Mouse (Mus musculus) layer of hippocampus, postnatal 10 days (tissue): ENCODE results near the gene Smpd3. TPM values are rescaled to one million over a fixed set of nuclear protein-coding genes. Genes with fewer than 3 reads are reported as not detected.
A peak's percentile ranks its signal among the peaks of the same experiment; 100 is the strongest.

Source experiments
- DNase-seq, 2 experiments: peaks; one replicate each; pipeline ENCODE4 v3.0.0; 2021; ENCODE audit warnings: low spot score in 2 of 2
- long read RNA-seq: library from polyadenylated mRNA; stranded (forward); transcript quantifications from one replicate; pipeline ENCODE4 v2.0.0, GENCODE M21; 2023
- total RNA-seq, 2 experiments: library from RNA; stranded (reverse); gene quantifications; 2 replicates each; pipeline ENCODE4 v1.2.3; 2021

Gene Smpd3
- total RNA-seq: 100 to 1,000 TPM; 124 to 127 TPM
- long read RNA-seq, full-length matches to known transcripts: 20 of 55 reads
- long read RNA-seq, partial matches to known transcripts: 17 of 55 reads
- long read RNA-seq, other reads (novel, unspliced or antisense): 18 of 55 reads

DNA sequence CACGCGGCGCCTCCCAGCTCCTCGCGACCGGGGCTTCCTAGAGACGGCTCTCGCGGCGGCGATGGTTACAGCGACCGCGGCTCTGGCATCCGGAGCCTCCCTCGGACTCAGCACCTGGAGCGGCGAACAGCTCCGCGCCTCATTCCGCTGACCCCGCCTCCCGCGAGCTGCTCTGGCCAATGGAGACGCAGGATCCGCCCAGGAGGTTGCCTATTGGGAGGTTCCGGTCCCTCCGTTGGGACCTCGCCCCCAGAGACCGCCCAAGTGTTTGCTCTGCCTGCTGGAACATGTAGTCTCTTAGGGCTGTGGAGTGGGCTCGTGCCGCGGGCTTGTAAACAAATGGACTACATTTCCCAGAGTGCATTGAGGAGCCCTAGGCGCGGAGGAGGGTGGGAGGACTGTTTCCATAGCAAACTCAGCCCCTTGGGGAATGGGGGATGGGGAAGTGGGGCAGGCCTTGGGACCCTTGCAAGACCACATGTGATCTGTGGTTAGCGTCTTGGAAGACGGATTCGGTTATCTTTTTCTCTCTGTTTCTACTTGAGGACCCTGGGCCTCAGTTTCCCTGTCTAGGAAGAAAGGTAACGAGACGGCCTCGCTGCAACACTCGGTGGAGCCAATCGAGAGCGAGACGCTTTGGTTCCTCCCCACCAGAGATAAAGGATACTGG, at the start of gene Smpd3:
Gene Smpd3 (minus strand): TSS at position 137 of the 670 bp plus-strand sequence.
- DNase-seq: peak; percentile 97 to 99

DNA sequence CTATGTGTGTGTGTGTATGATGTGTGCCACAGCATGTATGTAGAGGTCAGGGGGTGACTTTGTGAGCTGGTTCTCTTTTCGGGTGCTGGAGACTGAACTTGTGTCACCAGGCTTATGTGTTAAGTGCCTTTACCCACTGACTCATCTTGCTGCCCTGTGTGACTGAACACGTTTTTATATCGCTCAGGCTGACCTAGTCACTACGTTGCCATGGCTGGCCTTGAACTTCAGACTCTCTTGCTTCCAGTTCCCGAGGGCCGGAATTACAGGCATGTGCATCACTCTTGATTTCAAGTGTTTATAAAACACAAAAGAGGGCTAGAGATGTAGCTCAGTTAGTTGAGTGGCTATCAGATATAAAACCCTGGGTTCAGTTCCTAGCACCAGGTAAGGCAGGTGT, 43.2 kb upstream of the Smpd3 start:
- DNase-seq: no peak

DNA sequence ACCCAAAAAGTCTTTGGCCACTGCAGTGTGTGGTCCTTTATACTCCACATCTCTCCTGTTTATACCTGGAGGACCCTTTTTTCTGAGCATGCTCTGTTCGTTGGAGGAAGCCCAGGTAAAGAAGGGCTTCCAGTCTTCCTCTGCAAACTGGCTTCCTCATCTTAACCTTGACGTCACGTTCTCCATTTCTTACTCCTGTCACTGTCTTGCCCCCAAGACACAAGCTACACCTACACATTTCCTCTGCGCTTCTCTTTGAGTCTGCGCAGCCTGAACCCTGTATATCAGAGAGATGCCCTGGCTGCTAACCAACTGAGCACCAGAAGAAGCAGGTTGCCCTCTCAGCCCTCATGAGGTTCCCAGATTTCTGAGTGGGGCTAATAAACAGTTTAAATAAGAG, 41.6 kb upstream of the Smpd3 start:
- no peak for DNase-seq

DNA sequence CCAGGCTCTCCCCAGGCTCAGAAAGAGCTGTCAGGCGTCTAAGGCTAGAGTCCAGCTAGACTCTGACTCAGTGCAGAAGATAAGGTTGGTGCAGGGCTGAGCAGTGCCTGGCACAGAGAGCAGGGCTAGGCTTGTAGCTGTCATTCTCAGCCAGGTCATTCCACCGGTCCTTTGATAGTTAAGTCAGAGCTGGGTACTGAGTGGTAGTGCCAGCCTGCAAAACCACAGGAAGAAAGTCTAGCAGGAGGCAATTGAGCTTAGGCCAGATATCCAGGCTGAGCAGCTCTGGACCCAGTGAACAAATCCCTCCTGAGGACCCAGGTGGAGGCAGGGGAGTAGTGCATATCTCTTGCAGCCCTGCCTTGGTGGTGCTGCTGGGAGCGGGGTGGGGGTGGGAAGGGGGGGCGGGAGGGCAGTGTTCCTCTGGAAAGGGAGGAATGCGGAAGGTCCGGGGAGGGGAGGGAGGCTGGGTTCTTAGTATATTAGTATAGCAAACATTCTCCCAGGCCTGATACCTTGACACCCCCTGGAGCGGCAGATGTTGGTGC, 40.8 kb upstream of the Smpd3 start:
- DNase-seq: no peak

DNA sequence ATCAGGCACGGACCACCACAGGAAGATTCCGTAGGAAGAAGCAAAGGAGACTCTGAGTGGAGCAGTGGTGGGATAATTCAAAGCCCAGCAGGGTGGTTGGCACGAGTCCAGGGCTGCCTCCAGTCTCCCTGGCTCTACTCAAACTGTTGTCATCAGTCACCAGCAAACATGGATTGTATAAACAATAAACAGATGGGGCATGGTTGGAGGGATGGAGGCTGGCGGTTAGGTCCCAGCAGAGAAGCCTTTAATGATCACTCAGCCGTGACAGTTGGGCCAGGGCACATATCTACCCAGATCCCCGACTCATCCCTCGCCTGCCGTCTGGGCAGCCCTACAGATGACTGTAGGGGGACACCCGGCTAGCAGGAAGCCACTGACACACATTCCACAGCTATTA, 39.1 kb upstream of the Smpd3 start:
- DNase-seq: peak; percentile 44 to 56

DNA sequence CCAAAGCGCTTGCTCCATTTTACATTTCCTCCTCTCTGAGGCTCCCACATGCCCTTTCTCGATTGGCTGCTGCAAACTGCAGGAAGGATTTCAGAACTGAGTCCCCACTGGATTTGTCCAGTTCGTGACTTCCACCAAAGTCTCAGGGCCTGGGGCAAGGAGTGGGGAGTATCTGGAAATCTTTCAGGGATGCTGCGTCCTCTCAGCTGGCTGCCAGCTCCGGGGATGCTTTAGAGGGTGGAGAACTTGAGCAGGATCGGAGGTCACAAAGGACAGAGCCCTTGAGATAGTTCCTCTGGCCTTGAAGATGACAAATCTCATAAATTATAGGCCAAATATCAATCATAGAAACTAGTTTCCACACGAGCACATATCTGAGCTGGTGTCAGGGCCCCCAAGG, 38.2 kb upstream of the Smpd3 start:
- no peak for DNase-seq

DNA sequence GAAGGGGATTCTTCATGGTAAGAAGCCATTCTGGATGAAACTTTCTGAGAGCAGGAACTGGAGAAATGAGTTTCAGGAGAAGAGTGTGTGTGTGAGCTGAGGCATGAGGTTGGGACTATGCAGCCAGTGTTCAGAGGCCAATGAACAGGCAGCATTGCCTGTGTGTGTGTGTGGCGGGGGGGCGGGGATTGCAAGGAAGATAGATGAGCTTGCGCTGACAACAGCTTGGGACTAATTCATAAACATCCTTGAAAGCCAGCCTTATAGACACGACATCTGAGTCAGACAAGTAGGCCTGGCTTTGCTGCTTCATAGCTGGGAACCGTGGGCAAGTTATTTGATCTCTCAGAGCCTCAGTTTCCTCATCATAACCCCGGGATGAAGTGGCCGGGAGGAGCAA, 31.3 kb upstream of the Smpd3 start:
- no peak for DNase-seq

DNA sequence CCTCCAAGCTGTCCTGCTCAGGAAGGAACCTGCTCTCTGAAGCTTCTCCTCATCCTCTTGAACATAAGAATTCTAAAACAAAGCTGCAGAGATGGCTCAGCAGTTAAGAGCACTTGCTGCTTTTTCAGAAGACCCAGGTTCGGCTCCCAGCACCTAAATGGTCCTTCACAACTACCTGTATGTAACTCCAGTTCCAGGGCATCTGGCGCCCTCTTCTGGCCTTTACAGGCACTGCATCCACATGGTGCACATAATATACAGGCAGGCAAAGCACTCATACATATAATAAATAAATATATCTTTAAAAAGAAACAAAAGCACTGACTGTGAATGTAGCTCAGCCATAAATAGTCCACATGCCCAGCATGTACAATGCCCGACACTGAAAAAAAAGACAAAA, 30.7 kb upstream of the Smpd3 start:
- DNase-seq: no peak

DNA sequence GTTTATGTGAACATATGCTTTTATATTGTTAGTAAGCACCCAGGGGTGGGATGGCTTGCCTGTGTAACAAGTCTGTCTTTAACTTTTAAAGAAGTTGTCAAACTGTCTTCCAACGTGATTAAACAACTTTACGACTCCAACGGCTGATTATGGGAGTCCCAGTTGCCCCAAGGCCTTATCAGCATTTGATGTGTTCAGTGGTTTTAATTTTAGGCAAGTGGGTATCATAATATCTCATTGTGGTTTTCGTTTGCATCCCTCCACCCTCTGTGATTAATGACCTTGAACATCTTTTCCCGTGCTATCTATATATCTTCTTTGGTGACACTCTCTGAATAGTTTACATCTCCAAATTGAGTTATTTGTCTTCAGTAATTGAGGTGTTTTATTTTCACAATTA, 27.0 kb upstream of the Smpd3 start:
- no peak for DNase-seq

DNA sequence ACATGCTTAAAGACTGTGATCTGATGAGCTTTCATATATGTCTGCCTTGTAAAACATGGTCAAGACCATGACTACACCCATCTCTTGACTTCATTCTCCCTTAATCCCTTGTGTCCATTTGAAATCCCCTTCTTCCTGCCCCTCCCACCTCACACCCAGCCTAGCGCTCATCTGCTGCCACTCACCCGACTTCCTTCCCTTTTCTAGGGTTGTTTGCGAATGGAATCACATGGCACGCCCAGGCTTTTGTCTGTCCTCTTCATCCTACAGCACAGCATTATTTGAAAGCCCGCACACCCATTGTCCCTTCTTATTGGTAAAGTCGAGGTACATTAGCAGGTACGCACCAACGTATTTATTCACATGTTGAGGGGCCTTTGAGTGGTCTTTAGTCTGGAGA, 26.5 kb upstream of the Smpd3 start:
- no peak for DNase-seq

DNA sequence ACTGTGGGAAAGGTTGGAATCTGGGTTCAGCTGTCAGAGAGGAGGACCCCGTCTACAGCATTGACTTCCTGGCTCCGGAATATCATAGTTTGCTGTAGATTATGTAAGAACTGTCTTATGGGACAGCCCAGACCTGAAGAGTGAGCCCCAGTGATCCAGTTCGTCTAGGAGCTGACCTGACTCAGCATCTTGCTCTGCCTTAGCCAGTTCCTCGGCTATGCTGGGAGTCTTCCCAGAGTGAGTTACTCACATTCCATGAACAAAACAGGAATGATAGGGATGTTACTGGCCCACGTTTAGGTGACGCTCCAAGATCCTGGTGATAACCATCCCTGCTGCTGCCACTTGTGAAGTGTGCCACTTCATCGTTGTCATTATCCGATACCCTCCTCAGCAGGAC, 25.5 kb upstream of the Smpd3 start:
- DNase-seq: no peak

DNA sequence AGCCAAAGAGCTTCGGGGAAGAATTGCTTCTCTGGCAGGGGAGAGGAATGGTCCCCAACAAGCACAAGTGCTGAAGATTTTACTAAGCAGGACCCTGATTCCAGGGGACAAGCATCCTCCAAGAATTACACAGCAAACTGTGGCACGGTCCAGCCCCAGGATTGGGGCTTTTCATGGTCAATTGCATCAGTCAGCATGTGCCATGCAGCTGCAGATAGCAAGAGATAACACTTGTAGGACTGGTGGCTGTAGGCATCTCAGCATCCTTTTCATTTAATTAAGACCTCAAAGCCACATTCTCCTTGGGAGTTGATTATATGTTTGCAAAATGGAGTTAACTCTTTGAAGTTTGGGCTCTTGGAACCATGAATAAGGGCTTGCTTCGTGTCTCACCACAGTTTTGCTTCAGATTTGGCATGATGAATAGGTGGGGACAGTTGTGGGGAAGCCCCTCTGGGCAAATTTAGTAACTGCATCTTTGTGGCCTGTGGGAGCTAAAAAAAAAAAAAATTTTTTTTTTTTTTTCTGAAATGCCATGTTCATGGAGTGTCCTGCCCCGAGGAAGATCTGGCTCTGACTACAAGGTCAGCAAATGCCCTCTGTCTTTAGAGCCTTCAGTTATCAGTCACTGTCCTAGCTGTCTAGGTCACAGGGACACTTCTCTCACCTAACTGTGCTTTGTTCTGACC, 22.0 kb upstream of the Smpd3 start:
- no peak for DNase-seq

DNA sequence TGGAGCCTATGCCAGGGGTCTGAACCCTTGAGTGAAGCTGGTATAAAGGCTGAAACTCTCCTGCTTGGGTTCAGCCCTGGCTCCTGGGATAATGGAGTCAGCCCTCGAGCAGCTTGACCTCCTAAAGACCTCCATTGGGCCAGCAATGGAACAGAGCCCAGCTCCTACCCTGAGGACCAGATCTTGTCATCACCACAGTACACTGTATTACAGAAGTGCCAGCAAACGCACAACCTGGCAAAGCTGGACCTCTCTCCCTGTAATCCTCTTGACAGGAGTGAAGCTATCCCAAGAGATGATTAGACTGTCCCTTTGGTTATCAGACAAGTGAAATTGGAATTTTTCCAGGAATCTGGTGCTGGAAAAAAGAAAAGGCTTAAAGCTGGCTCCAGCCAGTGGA, 13.3 kb upstream of the Smpd3 start:
- no peak for DNase-seq

DNA sequence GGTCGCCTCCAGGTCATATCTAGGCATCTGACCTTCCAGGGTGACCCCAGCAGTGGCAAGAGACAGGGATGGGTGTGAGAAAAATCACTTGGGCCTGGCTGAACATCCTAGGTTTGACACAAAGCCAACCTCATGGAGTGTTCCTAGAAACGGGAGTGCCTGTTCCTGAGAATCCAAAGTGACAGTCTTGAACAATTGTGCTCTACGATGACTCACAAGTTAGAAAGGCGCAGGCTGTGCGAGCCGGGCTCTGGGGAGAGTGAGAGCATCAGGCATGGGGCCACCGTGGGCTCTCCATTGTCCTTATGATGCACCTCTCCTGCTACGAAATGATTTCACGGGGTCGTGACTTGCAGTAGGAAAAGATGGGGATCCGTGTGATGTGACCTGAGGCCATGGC, 11.6 kb upstream of the Smpd3 start:
- DNase-seq: no peak

DNA sequence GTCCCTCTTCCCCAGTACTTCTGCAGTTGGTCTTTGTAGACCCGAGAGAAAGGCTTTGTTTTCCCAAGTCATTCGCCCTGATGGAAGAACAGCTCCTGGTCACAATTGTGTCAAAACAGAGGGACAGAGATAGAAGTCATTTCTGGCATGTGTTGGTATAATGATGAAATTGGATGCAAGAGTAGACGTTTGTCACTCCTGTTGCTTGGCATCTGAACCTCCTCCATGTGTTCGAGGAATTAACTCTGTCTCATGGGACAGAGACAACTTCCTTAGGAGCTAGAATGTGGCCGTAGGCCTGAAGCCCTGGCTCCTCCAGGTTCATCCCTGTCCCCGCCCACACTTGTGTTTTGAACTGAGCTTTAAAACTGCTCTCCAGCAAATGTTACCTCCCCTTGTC, 8.3 kb upstream of the Smpd3 start:
- no peak for DNase-seq

DNA sequence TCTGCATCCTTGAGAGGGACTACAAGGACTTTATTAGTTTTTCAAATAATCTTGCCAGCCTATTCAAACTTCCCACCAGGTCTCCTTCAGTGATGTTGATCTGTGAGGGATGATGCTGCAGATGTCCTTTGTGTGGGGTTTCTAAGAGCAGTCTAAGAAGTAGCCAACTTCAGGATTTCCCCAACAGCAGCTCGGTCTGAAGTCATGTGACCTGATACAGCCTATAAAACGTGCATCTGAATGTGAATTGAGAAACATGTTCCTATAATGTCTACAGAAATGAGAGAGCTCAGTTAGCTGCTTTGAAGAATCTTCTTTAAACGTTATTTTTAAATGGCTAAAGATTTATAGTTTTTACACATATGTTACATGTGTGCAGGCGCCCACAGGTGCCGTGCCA, 5.7 kb upstream of the Smpd3 start:
- no peak for DNase-seq

DNA sequence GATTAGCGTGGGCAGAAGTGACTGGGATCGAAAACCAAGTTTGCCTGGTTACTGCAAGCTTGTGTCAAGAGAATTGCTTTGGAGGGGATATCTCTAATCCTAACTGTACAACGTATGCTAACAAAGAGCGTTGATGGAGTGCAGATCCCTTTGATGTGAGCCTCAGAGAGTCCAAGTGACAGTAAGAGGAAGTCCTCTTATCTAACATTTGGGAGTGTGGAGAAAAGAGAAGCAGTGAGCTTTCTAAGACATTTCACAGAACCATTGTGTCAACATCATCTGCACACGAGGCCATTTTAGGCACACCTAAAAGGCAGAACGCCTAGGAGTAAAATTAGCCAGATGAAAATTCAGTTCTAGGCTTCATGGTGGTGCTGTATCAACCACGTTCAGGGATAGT, 5.0 kb upstream of the Smpd3 start:
- no peak for DNase-seq

DNA sequence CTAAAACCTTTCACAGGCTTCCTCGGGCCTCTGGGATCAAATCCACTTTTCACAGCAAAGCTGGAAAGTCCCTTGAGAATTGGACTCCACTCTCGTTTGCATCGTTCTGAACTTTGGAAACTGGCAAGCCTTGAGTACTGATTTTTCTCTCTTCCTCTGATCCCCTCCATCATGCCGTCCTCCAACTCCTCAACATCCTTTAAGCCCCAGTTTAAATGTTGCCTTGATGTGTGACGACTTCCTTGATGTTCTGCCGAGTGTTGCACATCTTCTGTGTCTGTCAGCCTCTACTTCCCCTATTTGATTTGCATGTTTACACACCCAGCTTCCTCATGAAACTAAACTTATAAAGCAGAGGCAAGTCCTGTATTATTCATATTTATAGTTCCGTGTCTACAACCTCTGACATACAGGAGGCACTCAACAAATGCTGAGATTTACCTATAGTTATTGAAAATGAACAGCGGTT, 987 bp upstream of the Smpd3 start:
- DNase-seq: no peak

DNA sequence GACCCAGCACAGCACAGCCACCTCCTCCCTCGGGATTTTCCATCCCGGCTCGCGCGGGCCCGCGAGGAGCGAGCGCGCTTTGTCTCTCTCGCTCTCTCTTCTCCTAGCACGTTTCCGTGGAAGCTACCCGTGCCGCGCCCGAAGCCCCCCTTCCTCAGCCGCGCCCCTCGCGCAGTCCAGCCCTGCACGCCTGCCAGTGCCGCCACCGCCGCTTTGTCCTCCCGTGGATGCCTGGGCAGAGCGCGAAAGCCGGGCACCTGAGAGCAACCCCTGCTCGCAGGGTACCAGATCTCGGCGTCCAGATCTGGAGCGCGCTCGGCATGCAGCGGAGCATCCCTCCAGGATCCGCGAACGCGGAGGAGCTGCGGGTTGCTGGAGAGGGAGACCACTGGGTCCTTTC, 1.2 kb downstream of the Smpd3 start:
- DNase-seq: peak; percentile 61 to 73

DNA sequence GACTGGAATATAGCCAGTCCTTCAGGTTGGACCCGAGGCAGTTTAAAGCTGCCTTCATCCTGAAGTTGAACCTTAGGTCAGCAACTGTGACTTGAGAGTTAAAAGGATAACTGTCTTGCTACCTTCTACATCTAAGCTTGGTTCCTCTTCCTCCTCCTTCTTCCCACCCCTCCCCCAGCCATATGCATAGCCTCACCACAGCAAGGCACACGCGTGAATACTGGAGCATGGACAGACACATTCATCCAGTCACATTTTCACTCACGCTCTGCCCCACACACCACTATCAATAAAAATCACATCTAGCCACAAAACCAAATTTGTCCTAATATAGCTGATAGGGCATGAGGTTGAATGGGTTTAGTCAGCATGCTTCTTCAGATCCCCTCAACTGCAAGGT, 1.8 kb downstream of the Smpd3 start:
- DNase-seq: no peak

DNA sequence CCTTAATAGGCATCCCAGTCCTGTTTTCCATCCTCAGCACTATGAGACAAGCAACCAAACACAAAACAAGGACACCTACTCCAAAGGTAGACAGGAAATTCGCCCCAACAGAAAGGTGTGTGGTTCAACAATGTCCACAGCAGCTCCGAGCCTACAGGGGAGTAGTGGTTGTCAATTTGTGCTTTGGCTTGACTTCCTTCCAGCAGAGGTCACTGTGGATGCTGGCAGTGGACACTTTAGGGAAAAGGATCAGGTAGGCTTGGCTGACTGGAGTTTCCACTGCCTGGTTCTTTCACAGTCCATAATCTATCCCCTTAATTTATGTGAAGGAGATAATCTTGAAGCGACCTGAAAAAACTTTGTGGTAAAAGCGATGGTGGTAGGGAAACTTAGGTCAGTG, 2.6 kb downstream of the Smpd3 start:
- peak in 1 of 2 experiments; percentile 44 for DNase-seq

DNA sequence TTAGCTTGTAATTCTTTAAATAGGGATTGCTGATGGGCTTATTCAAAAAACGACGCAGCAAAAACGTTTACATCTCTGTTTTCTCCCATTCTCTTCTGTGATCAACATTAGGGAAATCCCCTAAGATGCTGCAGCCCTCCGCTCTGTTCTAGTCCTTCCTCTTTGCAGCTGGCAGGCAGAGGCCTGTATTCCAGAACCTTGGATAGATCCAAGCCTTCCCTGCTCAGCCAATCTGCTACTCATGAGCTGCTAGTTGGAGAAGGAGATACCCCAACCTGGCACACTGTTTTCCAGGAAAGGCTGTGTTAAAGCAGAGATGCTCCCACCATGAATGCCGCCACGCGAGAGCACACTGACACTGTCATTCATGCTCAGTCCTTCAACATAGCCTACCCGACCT, 4.4 kb downstream of the Smpd3 start:
- DNase-seq: no peak

DNA sequence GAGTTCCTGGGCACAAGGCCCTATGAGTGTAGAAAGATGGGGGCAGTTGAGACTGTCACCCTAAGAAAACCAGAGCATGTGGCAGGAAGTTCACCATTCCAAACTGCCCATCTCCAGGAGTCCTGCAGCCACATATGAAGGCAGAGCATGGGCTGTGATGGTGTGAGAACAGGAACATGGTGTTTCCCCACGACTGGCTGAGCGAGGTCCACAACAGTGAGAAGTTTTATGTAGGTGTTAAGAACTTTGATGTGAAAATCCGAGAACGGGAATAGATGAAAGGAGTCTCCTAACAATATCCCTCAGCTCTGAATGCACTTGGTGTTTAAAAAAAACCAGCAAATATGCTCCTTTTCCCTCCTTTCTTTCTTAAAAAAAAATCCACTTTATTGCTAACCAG, 5.3 kb downstream of the Smpd3 start:
- DNase-seq: no peak
